Mouse (Mus musculus) right cerebral cortex, postnatal 25 days (tissue): ENCODE results near the gene Nr4a2.

ENCODE experiments used
- DNase-seq: peaks from one replicate; pipeline ENCODE4 v3.0.0; 2022

The Nr4a2 gene

GRCm38 (mm10) chr2:57111791-57112538 lies 11.8 kb downstream of the Nr4a2 start:
- DNase-seq: no peak

- DNase-seq: no peak
Measured at GRCm38 (mm10) chr2:57111011-57111790, 12.6 kb downstream of the Nr4a2 start.

GRCm38 (mm10) chr2:57110401-57110800 lies 13.4 kb downstream of the Nr4a2 start:
- DNase-seq: no peak

- DNase-seq: no peak
Measured at GRCm38 (mm10) chr2:57109926-57110325, 13.9 kb downstream of the Nr4a2 start.

GRCm38 (mm10) chr2:57109301-57109700 lies 14.5 kb downstream of the Nr4a2 start:
- no peak for DNase-seq

- DNase-seq: no peak
Measured at GRCm38 (mm10) chr2:57108349-57108930, 15.4 kb downstream of the Nr4a2 start.

- DNase-seq: no peak
Measured at GRCm38 (mm10) chr2:57105401-57105800, 18.4 kb downstream of the Nr4a2 start.

GRCm38 (mm10) chr2:57104731-57105130 lies 19.1 kb downstream of the Nr4a2 start:
- no peak for DNase-seq

GRCm38 (mm10) chr2:57103845-57104660 lies 19.8 kb downstream of the Nr4a2 start:
- DNase-seq: no peak

GRCm38 (mm10) chr2:57102856-57103844 lies 20.7 kb downstream of the Nr4a2 start:
- no peak for DNase-seq

GRCm38 (mm10) chr2:57102091-57102855 lies 21.5 kb downstream of the Nr4a2 start:
- no peak for DNase-seq

GRCm38 (mm10) chr2:57100241-57100640 lies 23.6 kb downstream of the Nr4a2 start:
- no peak for DNase-seq

GRCm38 (mm10) chr2:57072452-57072851 lies 51.4 kb downstream of the Nr4a2 start:
- peak; percentile 6 for DNase-seq

GRCm38 (mm10) chr2:57063480-57063879 lies 60.3 kb downstream of the Nr4a2 start:
- DNase-seq: no peak
